Mouse (Mus musculus) G1E (cell line): ENCODE measurements at regions not wholly inside any gene's neighbourhood (a gene's known extent, or its start where the extent isn't known, plus 50 kb on each side); places are given as distances from the start of the nearest gene placed in this dataset.
"Not testable (repeated sequence)": the region's sequence is repeated elsewhere in the genome, so short reads cannot be mapped to it uniquely, and the experiment has no call there.

Experiments
- ATAC-seq: 2 replicates; pipeline ENCODE4 v1.8.0; 2016; ENCODE audit warnings: mild to moderate bottlenecking; ENCODE audit not compliant: insufficient number of reproducible peaks, poor library complexity, low FRiP score, severe bottlenecking; ENCODE audit errors: extremely low read depth
- DNase-seq: peaks from one replicate; pipeline ENCODE4 v3.0.0; 2012; ENCODE audit warnings: low spot score
- H3K27me3 ChIP-seq: 2 replicates; pipeline ENCODE4 v1.6.1; 2012; ENCODE audit warnings: mild to moderate bottlenecking, low read length, inconsistent platforms; ENCODE audit not compliant: insufficient read depth
- H3K36me3 ChIP-seq: replicated peaks from 2 replicates; pipeline ENCODE3; 2012; ENCODE audit warnings: mild to moderate bottlenecking, inconsistent platforms
- H3K4me1 ChIP-seq: 2 replicates; pipeline ENCODE4 v1.6.1; 2012; ENCODE audit warnings: low read depth, low read length, inconsistent platforms, mixed read lengths; ENCODE audit not compliant: insufficient read depth
- H3K4me3 ChIP-seq: 2 replicates; pipeline ENCODE4 v1.5.1; 2012; ENCODE audit warnings: low read depth, mild to moderate bottlenecking, inconsistent platforms, low read length, moderate library complexity, mixed read lengths
- H3K9me3 ChIP-seq: replicated peaks from 2 replicates; pipeline ENCODE4 v1.6.1; 2012; ENCODE audit warnings: inconsistent platforms
- CTCF ChIP-seq: IDR thresholded peaks from 2 replicates; pipeline ENCODE4 v1.5.1; 2012; ENCODE audit warnings: low read depth, low read length, inconsistent platforms, mixed read lengths
- GATA1 ChIP-seq: IDR thresholded peaks from 2 replicates; pipeline ENCODE4 v1.6.1; 2012; ENCODE audit warnings: borderline replicate concordance, low read length, inconsistent platforms, mixed read lengths
- GATA2 ChIP-seq: IDR thresholded peaks from 2 replicates; pipeline ENCODE4 v1.6.1; 2012; ENCODE audit warnings: low read depth, low read length, inconsistent platforms, borderline replicate concordance
- POLR2AphosphoS5 ChIP-seq: IDR thresholded peaks from 2 replicates; pipeline ENCODE4 v1.6.1; 2012; ENCODE audit warnings: low read depth, low read length, inconsistent platforms; ENCODE audit not compliant: insufficient replicate concordance
- TAL1 ChIP-seq: conservative IDR thresholded peaks from 2 replicates; pipeline ENCODE4 v1.6.1; 2012; ENCODE audit warnings: low read depth, low read length, inconsistent platforms, mixed read lengths

- Histone ChIP-seq H3K4me3 (no peak overlapping the region; the same call in 1 of the 2 replicates), H3K9me3 (peaks cover 63% of the 10 kb centered on the region), H3K27me3 (no peaks in the 10 kb centered on the region), H3K4me1 (no peaks in the 10 kb centered on the region), H3K36me3 (no peaks in the 10 kb centered on the region)
- TF ChIP-seq GATA1 (no peak), POLR2AphosphoS5 (no peak), TAL1 (no peak), CTCF (no peak), GATA2 (no peak)
- no peak for DNase-seq
- no peak for ATAC-seq
Observed at GRCm38 (mm10) chr17:3006662-3007061, 108.1 kb upstream of the Scaf8 start.

- Histone ChIP-seq H3K4me3 (no peak overlapping the region; the same call in 1 of the 2 replicates), H3K9me3 (peaks cover 68% of the 10 kb centered on the region), H3K36me3 (no peaks in the 10 kb centered on the region), H3K4me1 (no peaks in the 10 kb centered on the region), H3K27me3 (no peaks in the 10 kb centered on the region)
- TF ChIP-seq TAL1 (no peak), GATA2 (no peak), POLR2AphosphoS5 (no peak), GATA1 (no peak), CTCF (no peak)
- DNase-seq (no peak), ATAC-seq (no peak)
Observed at GRCm38 (mm10) chr17:3007234-3007633, 107.5 kb upstream of the Scaf8 start.

- TF ChIP-seq TAL1 (0 out of 2 replicates have a peak, but pooled peaks have one; percentile 2), GATA2 (no peak)
- DNase-seq (no peak), ATAC-seq (no peak)
- Histone ChIP-seq H3K36me3 (no peaks in the 10 kb centered on the region), H3K4me1 (no peaks in the 10 kb centered on the region), H3K9me3 (peaks cover 88% of the 10 kb centered on the region), H3K4me3 (no peak overlapping the region), H3K27me3 (no peaks in the 10 kb centered on the region)
Observed at GRCm38 (mm10) chr17:3009939-3010338, 104.8 kb upstream of the Scaf8 start.

GRCm38 (mm10) chr17:3012045-3012444 lies 102.7 kb upstream of the Scaf8 start:
- DNase-seq, result no peak

GRCm38 (mm10) chr17:3019631-3020391 lies 95.0 kb upstream of the Scaf8 start:
- DNase-seq (no peak), ATAC-seq (no peak)
- no peaks in the 10 kb centered on the region for H3K36me3 ChIP-seq
- H3K9me3 ChIP-seq, result peaks cover 90% of the 10 kb centered on the region
- no peak for TF ChIP-seq TAL1
- no peak for TF ChIP-seq GATA1
- TF ChIP-seq CTCF, result no peak
- TF ChIP-seq POLR2AphosphoS5, result no peak
- no peak for TF ChIP-seq GATA2
- H3K4me3 ChIP-seq, result no peak overlapping the region
- H3K27me3 ChIP-seq, result no peaks in the 10 kb centered on the region
- no peaks in the 10 kb centered on the region for H3K4me1 ChIP-seq

More at GRCm38 (mm10) chr17:3012045-3012444, 102.7 kb upstream of the Scaf8 start:
- Histone ChIP-seq H3K4me3 (no peak overlapping the region), H3K4me1 (no peaks in the 10 kb centered on the region), H3K9me3 (peaks cover 98% of the 10 kb centered on the region), H3K27me3 (no peaks in the 10 kb centered on the region), H3K36me3 (no peaks in the 10 kb centered on the region)
- no peak for ATAC-seq
- no peak for TF ChIP-seq GATA1
- TF ChIP-seq TAL1, result no peak
- no peak for TF ChIP-seq POLR2AphosphoS5
- no peak for TF ChIP-seq CTCF
- TF ChIP-seq GATA2, result no peak

- H3K36me3 ChIP-seq, result no peaks in the 10 kb centered on the region
- peaks cover 90% of the 10 kb centered on the region for H3K9me3 ChIP-seq
Observed at GRCm38 (mm10) chr17:3020406-3020805, 94.4 kb upstream of the Scaf8 start.

GRCm38 (mm10) chr17:3022245-3022935 lies 92.4 kb upstream of the Scaf8 start:
- DNase-seq (no peak), ATAC-seq (no peak)
- Histone ChIP-seq H3K36me3 (no peaks in the 10 kb centered on the region), H3K4me1 (no peaks in the 10 kb centered on the region), H3K9me3 (peaks cover 86% of the 10 kb centered on the region), H3K4me3 (no peak overlapping the region; the same call in 1 of the 2 replicates), H3K27me3 (no peaks in the 10 kb centered on the region)
- no peak for TF ChIP-seq GATA1
- no peak for TF ChIP-seq CTCF
- TF ChIP-seq POLR2AphosphoS5, result no peak; the same call in 1 of the 2 replicates
- TF ChIP-seq GATA2, result no peak
- TF ChIP-seq TAL1, result no peak

More at GRCm38 (mm10) chr17:3020406-3020805, 94.4 kb upstream of the Scaf8 start:
- TF ChIP-seq CTCF (no peak), GATA2 (no peak)
- no peak for DNase-seq
- Histone ChIP-seq H3K27me3 (no peaks in the 10 kb centered on the region), H3K4me3 (no peak overlapping the region), H3K4me1 (no peaks in the 10 kb centered on the region)
- ATAC-seq, result no peak

- H3K4me1 ChIP-seq, H3K36me3 ChIP-seq, H3K27me3 ChIP-seq, DNase-seq, H3K4me3 ChIP-seq, ATAC-seq: not testable (repeated sequence)
- peaks cover 85% of the 10 kb centered on the region for H3K9me3 ChIP-seq
Observed at GRCm38 (mm10) chr17:3022936-3023247, 91.9 kb upstream of the Scaf8 start.
